Mouse (Mus musculus) spleen, postnatal 4 days (tissue): ENCODE data around the gene Kctd21.

ENCODE experiments used
- DNase-seq, 2 experiments: peaks; one replicate each; pipeline ENCODE4 v3.0.0; 2022; ENCODE audit warnings: low spot score in 2 of 2

Kctd21 gene

DNA sequence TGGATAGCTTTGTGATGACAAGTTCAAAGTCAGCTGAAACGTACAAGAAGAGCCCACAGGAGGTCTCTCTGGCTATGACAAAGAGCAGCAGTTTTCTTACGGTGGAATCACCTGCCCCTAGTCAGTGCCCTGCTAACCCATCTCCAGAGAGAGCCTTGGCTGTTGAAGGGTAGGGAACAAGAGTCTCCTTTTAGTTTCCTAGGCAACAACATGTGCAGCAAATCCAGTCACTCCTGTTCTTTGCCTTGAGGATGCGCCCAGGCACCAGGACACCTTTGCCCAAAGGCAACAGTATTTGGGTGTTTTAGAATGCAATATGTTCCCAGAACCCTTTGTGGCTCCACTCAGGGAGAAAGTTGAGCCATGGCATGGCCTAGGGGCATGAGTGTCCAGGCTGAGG lies 16.2 kb downstream of the Kctd21 start:
- DNase-seq: no peak

DNA sequence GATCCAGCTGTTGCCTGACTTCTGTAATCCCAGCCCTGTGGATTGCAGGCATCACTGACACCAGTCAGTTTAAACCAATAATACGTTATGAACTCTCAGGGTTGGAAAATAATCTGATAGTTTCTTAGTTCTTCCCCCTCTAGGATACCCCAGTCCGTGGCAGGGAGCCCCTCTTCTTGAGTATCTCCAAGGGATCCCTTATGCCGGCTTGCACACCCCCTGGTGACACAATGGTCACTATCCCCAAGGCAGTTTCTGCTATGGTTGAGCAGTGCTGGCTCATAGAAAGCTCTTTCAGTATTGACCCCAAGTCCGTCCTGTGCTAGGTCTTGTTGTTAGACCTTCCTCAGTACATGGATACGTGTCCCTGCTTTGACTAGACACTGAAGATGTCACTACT lies 16.7 kb downstream of the Kctd21 start:
- DNase-seq: no peak

DNA sequence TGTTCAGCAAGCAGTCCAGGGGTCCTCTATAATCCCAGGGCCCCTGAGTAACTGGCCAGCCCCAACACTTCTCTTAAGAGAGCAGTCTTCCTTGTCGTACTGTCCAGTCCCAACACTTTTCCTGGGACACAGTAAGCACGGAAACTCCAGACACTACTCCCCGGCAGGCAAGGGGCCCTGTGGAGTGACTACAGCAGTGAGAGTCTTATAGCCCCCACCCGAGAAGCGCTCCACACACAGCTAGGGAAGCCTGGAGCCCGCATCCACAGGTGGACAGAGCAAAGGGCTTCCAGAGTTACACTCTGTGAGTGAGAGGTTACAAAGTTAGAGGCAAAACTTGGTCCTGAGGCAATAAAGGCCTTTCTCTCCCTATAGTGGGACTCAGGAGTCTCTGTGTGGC lies 17.3 kb downstream of the Kctd21 start:
- DNase-seq: no peak

DNA sequence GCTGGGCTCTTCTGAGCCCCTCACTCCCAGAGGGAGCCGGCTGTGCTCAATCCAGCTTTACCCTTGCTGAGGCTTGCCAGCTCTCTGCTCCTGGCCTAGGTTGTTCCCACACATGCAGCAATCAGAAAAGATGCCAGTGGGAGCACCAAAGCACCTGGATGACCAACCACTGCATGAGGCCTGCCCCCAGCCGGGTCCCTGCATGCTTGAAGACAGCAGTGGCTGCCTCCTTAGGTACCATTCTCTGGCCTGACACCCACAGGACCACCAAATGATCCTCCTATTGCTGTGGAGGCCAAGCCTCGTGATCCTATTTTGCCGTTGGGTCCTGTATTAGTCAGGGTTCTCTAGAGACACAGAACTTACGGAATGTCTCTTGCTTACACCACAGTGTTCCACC lies 18.8 kb downstream of the Kctd21 start:
- DNase-seq: no peak

DNA sequence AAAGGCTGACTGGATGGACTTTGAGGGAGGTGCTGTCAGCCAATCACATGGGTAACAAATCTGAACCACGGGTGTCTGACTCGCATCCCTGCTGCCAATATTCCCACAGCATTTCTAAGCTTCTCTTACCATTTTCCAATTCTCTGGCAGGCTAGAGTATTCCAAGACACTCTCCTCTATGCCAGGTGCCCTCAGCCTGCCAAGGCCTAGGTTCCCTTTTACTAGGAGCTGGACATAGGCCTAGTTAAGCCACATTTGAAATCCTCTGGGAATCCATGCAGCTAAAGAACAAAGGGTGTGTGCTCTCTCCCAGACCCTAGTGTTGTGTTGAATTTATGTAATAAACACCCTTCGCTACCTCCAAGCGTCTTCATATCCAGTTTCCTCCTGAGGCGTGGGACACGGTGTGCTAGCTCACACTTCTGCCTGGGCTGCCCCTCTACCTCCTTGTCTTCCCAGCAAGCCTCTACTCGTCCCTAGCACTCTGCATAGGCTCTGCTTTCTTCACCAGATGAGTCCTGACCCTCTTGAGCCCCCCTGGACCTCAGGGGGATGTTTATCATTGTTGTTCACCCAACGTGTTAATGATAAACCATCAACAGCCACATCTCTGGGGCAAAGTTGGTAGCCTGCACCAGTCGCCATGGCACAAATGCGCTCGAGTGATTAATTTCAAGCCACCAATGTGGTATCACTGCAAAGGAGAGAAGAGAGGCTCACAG lies 19.8 kb downstream of the Kctd21 start:
- DNase-seq: no peak

DNA sequence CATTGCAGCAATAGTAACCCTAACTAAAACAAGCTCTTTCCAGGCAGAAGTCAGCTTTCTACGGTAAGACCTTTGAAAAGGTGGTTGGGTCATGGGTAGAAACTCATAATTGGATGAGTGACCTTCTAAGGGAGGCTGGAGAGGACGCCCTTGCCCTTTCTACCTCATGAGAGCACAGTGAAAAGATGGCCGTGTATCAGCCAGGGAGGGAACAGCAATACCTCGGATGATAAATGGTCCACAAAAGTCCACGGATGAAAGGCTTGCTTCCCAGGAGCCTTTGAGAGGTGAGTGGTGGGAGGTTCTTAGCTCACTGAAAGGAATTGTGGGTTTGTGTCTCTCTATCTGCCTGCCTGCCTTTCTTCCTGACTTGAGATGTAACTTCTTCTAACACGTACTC lies 21.2 kb downstream of the Kctd21 start:
- DNase-seq: no peak

DNA sequence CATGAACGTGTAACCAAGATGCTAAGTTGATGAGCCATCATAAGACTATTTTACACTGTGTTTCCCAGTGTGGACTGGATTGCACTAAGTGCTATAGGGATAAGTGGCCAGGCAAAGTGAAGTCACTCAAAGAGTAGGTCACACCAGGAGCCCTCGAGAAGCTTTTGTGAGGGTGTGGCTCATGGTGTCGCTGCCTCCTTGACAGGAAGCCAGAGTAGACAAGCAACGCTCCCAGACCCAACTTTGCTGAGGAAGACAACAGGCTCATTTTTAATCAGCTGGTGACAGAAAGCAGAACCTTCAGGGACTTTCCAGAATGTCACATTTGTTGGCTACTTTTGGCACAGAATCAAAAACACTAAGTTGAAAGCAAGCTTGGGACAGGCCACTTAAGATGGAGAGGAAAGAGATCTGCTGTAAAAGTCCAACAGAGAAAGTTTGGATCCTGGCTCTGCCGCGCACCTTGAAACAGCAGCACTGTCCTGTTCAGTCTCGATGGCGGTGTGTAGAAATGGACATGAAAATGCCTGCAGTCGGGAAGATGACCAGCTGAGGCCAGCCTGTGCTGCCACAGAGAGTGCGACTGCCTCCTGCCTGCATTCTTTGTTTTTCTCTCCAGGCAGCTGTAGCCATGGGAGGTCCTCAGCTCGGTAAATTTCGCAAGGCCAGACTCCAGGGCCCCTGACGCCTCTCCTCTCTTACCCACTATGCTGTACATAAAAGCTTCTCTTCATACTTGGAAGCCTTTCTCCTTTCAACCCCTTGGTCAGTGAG lies 23.1 kb downstream of the Kctd21 start:
- DNase-seq: no peak

DNA sequence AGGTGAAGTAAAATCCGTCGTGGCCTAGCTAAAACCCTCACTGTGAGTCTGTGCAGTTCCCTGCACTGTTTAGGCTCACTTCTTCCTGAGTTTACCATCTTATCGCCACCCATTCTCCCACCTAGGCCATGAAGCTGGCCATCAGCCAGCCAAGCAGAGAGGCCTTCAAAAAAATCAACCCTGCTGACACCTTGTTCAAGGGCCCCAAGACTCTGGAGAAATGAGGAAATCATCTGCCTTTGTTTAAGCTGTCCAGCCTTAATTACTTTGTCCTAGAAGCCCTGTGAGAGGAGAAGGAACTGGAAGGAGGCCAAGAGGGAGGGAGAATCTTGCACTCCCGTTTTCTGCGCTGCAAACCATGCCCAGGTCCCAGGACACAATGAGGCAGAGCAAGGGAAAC lies 24.1 kb downstream of the Kctd21 start:
- DNase-seq: no peak

DNA sequence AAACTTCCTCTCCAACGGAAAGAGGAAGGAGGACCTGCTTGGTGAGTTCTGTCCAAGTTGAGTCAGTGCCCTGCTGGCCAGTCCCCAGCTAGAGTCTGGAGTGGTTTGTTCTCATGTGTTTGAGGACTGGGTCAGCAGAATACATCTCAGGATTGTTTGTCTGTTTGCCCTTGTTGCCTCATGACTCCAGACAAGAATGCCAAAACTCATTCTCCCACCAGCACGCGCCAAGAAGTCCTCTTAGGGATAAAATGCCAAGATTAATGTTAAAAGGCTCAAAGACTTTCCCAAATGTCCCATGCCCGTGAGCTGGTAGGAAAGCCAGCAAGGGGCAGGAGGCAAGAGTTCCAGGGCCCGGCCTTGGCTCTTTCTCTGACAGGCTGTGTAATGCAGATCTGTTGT lies 24.7 kb downstream of the Kctd21 start:
- DNase-seq: no peak

DNA sequence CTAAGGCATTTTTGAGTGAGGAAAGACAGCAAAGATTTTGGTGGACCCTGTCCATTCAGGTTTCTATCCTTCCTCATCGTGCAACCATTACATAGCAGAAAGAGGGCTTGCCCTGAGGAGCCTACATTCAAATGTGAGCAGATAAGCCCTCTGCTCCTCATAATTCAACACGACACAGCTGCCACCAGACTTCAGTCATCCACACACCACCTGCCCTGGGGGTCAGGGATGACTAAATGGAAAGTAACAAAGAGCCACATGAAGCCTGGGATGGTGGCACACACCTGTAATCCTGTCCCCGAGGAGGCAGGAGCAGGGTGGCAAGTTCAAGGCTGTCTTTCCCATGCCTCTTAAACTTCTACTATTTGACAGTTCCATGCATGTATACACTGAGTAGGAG lies 25.7 kb downstream of the Kctd21 start:
- no peak for DNase-seq

DNA sequence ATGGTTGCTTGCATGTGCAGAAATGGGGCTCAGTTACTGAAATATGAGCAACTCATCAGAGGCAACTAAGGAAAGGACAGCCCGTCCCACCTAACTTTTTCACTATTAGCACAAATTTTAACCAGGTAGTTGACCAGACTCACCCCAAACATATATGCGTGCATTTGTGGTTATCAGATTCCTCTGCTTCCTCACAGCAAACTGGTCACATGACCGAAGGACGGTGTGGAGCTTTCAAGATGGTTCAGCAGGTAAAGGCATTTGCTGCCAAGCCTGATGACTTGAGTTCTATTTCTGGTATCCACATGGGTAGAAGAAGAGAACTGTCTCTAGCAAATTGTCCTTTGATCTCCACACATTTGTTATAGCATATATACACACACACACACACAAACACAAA lies 26.2 kb downstream of the Kctd21 start:
- no peak for DNase-seq

DNA sequence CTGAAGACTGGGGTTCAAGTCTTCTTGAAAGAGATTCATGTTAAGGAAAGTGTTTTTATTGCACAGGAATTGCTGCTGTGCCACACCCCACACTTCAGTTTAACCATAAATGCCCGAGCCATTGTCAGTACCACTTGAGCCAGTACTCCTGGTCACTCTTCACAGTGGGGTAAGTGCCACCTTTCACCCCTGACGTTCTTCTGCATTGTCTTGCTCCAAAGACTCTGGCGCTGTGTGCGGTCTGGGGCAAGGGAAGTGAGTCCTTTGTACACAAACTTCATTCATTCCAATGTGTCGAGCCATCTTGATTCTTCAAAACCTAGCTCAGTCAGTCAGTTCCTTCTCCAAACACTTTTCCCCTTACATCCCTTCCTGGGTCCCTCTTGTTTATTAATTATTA lies 28.0 kb downstream of the Kctd21 start:
- DNase-seq: no peak

DNA sequence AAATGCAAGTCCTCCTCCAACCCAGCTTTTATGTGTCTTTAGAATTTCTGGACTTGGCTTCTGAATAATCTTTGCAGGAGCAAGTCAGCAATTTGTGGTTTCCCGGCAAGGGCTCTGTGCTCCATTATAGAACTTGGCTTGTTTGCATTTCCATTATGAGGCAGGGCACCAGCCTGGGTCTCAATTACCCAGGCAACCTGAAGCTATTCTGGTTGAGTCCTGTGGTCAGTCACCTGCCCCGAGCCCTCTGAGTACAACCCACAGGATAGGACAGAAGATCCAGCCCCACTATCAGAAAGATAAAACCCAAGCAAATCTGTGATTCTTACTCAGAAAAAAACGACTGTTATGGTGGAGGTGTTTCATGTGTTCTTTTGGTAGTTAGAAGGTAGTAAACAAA lies 28.8 kb downstream of the Kctd21 start:
- no peak for DNase-seq

DNA sequence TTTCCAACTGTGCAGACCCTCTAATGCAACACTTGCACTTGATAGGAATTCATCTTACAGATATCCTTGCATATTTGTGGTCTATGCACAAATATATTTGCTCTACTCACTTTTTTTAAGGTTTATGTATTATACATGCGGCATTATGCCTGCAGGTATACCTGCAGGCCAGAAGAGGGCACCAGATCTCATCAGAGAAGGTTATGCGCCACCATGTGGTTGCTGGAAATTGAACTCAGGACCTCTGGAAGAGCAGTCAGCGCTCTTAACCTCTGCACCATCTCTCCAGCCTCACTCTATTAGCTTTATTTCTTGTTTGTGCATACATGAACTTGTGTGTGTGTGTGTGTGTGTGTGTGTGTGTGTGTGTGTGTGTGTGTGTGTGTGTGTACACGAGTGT lies 29.3 kb downstream of the Kctd21 start:
- peak; percentile 58 to 79 for DNase-seq

DNA sequence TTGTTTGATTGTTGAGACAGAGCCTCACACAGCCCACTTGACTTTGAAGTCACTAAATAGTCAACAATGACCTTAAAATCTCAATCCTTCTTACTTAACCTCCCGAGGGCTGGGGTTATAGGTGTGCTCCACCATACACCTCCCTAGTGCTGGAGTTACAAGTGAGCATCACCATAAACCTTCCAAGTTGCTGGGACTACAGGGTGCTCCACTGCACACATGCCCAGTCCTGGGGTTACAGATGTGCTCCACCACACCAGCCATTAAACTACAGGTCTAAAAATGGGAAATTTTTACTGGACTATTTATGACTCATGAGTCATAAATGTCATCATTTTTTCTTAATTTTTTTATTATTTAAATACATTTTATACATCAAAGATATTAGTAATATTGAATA lies 33.8 kb downstream of the Kctd21 start:
- no peak for DNase-seq

DNA sequence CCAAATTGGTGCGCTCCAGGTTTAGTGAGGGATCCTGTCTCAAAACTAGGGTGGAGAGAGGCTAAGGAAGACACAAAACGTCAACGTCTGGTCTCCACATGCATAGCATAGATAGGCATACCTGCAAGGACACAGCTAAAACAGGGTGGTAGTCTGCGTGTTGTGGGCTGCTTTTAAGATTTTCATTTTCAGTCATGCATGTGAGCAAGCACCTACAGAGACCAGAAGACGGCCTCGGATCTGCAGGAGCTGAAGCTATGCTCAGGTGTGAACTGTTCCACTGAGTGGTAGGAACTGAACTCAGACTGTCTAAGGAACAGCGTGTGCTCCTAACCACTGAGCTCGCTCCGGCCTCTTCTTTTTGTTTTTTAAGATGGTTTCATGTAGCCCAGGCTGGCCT lies 43.0 kb downstream of the Kctd21 start:
- DNase-seq: no peak

DNA sequence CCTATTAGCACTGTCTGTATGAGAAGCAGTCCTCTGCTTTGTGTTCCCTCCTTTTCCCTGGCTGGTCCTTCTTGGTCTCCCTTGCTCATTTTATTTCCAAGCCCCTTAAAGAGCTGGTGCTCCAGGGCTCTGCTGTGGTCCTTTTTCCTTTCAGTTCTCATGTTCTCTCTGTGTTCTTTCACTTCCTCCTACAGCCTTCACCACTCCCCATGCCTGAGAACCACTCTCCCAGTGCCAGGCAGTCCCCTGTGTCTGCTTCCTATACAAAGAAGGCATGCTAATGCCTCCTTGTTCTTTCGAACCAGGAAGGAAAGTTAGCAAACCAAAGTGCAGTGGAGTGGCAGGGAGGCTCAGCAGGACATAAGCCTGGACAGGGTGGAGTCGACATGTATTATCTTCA lies 43.8 kb downstream of the Kctd21 start:
- no peak for DNase-seq

DNA sequence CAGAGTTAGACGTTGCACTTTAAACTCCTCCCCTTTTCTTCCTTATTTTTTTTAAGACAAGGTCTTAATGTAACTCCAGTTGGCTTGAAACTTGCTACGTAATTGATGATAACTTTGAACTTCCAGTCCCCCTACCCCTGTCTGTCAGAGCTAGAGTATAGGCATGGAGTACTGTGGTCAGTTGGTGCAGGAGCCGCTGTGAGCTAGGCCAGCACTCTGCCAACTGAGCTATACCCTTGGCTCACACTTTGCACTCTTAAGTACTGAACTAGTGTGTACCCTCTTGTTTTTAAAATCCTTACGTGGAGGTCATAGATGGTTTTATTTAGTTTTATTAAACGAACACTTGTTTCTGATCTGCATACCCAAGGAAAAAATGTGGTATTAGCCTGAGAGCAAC lies 47.2 kb downstream of the Kctd21 start:
- DNase-seq: no peak

DNA sequence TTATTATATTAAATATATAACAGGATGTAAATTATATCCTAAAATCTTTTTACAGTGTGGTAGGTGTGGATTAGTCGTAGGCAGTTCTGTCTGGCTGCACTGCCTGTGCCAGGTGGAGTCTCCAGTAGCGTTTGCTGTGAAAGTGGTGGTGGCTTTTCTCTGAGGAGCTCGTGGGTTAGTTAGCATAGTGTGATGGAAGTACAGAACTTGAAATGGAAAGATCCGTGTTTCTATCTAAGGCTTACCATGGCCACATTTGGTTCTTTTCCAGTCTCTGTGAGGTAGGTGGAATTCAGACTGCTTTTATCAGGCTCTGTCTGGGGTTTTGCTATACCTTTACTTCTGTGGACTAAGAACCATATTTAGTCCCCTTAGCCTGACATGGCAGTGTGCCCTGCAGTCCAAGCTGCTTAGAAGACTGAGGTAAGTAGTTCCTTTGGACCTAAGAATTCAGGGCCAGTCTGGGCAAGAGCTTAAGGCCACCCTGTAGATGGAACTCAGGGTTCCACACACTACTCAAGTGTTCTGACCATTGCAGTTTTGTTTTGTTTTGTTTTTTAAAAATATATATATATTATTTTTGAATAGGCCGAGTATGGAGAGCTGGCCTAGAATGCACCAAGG lies 48.5 kb downstream of the Kctd21 start:
- no peak for DNase-seq

DNA sequence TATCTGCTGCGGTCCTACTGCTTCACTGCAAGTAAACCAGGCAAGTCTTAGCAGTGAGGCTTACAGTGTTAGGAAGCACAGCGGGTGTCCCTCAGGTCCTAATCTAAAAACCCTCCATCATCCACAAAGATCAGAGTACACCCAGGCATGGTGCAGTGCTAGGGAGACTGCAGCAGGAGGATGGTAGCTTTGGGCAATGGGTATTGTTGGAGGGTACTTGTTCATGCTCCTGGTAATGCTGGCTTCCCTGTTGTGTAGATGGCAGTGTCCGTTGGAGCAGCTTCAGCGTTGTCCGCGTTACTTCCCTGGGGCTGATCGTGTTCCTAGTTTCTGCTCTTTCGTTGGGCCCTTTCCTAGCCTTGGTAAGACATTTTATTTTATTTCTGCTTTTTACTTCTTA lies 50.5 kb downstream of the Kctd21 start:
- no peak for DNase-seq

DNA sequence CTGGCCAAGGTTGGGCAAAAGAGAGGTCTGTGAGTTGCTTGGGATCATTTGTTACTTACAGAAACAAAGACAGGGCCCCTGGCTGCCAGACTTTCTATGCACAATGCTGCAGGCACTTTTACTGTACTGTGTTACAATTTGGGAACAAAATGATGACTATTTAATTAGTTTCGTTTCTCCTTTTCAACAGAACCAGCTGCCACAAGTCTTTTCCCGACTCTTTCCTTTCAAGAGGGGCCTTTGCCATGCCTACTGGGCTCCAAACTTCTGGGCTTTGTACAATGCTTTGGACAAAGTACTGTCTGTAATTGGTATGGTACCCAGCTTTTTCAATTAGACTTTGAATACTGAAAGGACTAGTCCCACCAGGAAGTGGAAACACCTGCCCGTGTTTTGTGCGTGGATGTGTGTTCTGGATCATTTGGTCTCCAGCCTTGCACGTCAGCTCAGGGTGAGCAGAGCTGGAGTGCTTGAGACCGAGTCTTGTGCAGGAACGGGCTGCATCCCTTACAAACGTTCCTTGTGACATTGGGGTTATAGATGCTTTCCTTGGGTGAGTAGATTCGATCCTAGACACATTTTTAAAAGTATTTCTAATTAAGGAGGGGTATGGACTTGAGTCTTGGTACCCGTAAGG lies 51.5 kb downstream of the Kctd21 start:
- no peak for DNase-seq

DNA sequence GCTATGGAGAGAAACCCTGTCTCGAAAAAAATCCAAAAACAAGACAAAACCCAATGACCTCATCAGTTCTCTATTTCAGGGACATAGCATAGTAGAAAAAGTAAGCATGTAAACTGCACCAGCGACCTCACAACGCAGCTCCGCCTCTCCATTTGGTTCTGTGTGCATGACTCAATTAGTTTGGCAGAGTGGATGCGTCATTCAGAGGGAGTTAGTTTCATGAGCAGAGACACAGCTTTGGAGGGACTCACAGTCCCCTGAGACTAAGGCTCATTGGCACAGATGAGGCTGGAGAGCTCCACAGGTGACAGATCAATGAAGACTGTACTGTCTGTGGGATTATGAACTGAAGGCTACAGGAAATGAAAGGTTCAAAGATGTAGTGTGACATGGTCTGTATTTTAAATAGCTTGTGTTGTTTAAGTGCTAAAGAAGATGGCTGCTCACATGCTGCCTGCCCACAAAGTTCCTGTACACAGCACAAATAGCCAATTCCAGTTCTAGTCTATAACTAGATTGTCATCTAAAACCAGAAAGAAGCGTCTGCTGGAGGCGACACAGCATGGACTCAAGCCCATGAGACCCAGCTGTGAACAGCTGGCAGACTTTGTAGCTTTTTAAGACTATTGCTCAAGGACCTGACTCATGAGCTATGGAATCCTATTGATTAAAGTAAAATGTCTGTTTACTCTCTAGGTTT lies 54.1 kb downstream of the Kctd21 start:
- DNase-seq: no peak
